ENCODE assay signal across 27 mouse cellular contexts in the genomic region with DNA sequence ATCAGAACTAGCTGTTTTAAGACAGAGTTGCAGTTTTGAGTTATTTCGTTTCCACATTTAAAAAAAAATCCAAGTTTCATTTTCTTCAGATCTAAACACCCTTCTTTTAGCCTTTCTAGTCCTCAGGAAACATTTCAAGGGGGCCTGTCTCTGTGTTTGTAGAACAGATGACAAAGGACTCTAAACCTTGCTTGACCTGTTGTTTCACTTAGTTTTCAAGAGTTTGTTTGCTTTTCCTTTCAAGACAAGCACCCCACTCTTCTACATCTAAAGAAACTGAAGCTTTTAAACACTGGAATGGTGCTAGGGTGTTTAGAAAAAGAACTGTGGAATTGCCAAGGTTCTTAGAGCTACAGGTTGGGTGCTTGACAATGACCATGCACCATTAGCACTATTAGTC.
DNase-seq lines count a peak whose midpoint lies in the region; ATAC-seq and TF ChIP-seq lines count a peak whose summit lies in the region.
"Had no signal": no experiment of that assay in that cellular context is flagged by ENCODE, and none has a peak within 500 bp of the region (broad histone marks: within the 10 kb centered on the region; RNA-seq: fewer than 3 reads in every experiment).

No protein-coding gene starts in this region.

- DNase-seq in lung, embryonic 14.5 days = peak; percentile 13
- DNase-seq in lung, postnatal 14 days = no peak
- peak; percentile 9 for DNase-seq in lung, postnatal 10 days
- DNase-seq in lung, postnatal 4 days = no peak
- DNase-seq in spleen, postnatal 4 days (ENCODE audit: low spot score in 2 of 2) = no peak
- DNase-seq: adrenal gland, adult 8-10 months; adrenal gland, postnatal 14 days; adrenal gland, postnatal 36 days; B cell, adult 2 months; cerebellum, adult 18-20 months; cerebellum, adult 8-10 months; cerebellum, adult 9-11 months; cerebellum, postnatal 14 days; cerebellum, postnatal 36 days; embryo, embryonic 11 days had no signal

- 23% methylated on average over 1 of the region's 1 CpGs for WGBS in lung, embryonic 14.5 days

- H3K36me3 ChIP-seq in lung, embryonic 14.5 days (ENCODE audit: insufficient read depth) = no peaks in the 10 kb centered on the region
- H3K36me3 ChIP-seq: embryonic facial prominence, embryonic 13.5 days; embryonic facial prominence, embryonic 15.5 days; forebrain, embryonic 10.5 days; forebrain, embryonic 12.5 days; G1E had no signal

- H3K27me3 ChIP-seq in lung, embryonic 14.5 days (ENCODE audit: insufficient read depth, low read length) = no peaks in the 10 kb centered on the region
- H3K27me3 ChIP-seq: CH12.LX; embryonic facial prominence, embryonic 13.5 days; embryonic facial prominence, embryonic 15.5 days; forebrain, embryonic 12.5 days; Patski had no signal

- ATAC-seq in lung, embryonic 14.5 days (ENCODE audit: insufficient read depth) = no peak
- ATAC-seq: activated CD4-positive, CD25-positive, alpha-beta regulatory T cell, adult 4 months; CD4-positive, CD25-positive, alpha-beta regulatory T cell, adult 4 months; forebrain, embryonic 14.5 days; forebrain, embryonic 16.5 days; Patski had no signal

- no peak overlapping the region for H3K27ac ChIP-seq in lung, embryonic 14.5 days (ENCODE audit: low read depth)
- H3K27ac ChIP-seq: embryonic facial prominence, embryonic 13.5 days; embryonic facial prominence, embryonic 15.5 days; forebrain, embryonic 10.5 days; forebrain, embryonic 12.5 days had no signal

- H3K4me3 ChIP-seq in lung, embryonic 14.5 days (ENCODE audit: low read depth, low read length) = no peak overlapping the region
- H3K4me3 ChIP-seq: embryonic facial prominence, embryonic 13.5 days; embryonic facial prominence, embryonic 15.5 days; erythroblast, embryonic 14.5 days; forebrain, embryonic 10.5 days; forebrain, embryonic 12.5 days had no signal

- H3K9ac ChIP-seq in lung, embryonic 14.5 days = no peak overlapping the region
- H3K9ac ChIP-seq: embryonic facial prominence, embryonic 13.5 days; embryonic facial prominence, embryonic 15.5 days; forebrain, embryonic 12.5 days had no signal

- TF ChIP-seq CTCF in lung, embryonic 14.5 days (IDR thresholded peaks at IDR 0.05; ENCODE audit: low read depth) = no peak

- no peaks in the 10 kb centered on the region for H3K4me1 ChIP-seq in lung, embryonic 14.5 days (ENCODE audit: insufficient read depth)
- H3K4me1 ChIP-seq: embryonic facial prominence, embryonic 13.5 days; embryonic facial prominence, embryonic 15.5 days; forebrain, embryonic 10.5 days; forebrain, embryonic 12.5 days had no signal

- no peak overlapping the region for H3K4me2 ChIP-seq in lung, embryonic 14.5 days
- H3K4me2 ChIP-seq: embryonic facial prominence, embryonic 13.5 days; embryonic facial prominence, embryonic 15.5 days; forebrain, embryonic 12.5 days had no signal

- no peaks in the 10 kb centered on the region; the same call in 1 of the 2 replicates for H3K9me3 ChIP-seq in lung, embryonic 14.5 days (ENCODE audit: low read depth, low read length)
- H3K9me3 ChIP-seq: forebrain, embryonic 10.5 days; forebrain, embryonic 12.5 days had no signal

Comparison
In these comparisons a context has a peak if more than half of its experiments do, and no peak if none do; other contexts are left out.
1. DNase-seq: peak in lung, embryonic 14.5 days (single experiment) and lung, postnatal 10 days (single experiment); none in lung, postnatal 14 days (single experiment), lung, postnatal 4 days (0 of 2) and spleen, postnatal 4 days (0 of 2).